Mouse (Mus musculus) spleen, adult 2 months (tissue): ENCODE data around the gene Tmem119.
"Not testable (repeated sequence)": the region's sequence is repeated elsewhere in the genome, so short reads cannot be mapped to it uniquely, and the experiment has no call there.

Experiments
- CTCF ChIP-seq: fragments of 200-500 bp; IDR thresholded peaks from 2 replicates; pipeline ENCODE4 v1.5.1; 2011; ENCODE audit warnings: mild to moderate bottlenecking, inconsistent platforms; ENCODE audit not compliant: insufficient read depth, insufficient read length, insufficient replicate concordance; ENCODE audit errors: extremely low read depth
- POLR2A ChIP-seq: fragments of 200-500 bp; IDR thresholded peaks from 2 replicates; pipeline ENCODE4 v1.6.1; 2011; ENCODE audit warnings: low read depth, low read length, inconsistent platforms

DNA sequence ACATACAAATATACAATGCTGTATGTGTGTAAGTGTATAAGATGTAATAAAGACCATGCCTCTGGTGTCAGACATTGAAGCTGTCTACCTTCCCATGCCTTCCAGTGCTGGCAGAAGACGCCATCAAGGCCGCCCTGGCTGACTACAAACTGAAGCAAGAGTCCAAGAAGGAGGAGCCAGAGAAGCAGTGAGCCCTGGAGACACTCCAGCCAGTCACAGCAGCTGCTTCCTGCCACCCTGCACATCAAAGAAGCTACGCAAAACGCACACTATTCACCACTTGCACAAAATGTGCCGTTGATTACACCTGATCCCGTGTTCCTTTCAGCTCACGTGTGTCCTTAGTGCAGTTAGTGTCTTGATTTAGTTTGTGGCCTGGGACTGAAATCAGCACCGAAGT, 22.6 kb downstream of the Tmem119 start:
- not testable (repeated sequence) for TF ChIP-seq CTCF, POLR2A
